Mouse (Mus musculus) brain, embryonic 14.5 days (tissue): ENCODE data around the gene Cacng7.

Source experiments
- CTCF ChIP-seq: fragments of 200-500 bp; IDR thresholded peaks from 2 replicates; pipeline ENCODE4 v1.5.1; 2012; ENCODE audit warnings: inconsistent platforms, mild to moderate bottlenecking, moderate library complexity, borderline replicate concordance; ENCODE audit not compliant: insufficient read depth, insufficient read length; ENCODE audit errors: extremely low read depth
- POLR2A ChIP-seq: fragments of 200-500 bp; IDR thresholded peaks from 2 replicates; pipeline ENCODE4 v1.6.1; 2012; ENCODE audit warnings: mild to moderate bottlenecking, inconsistent platforms, borderline replicate concordance; ENCODE audit not compliant: poor library complexity, insufficient read depth, insufficient read length, severe bottlenecking; ENCODE audit errors: extremely low read depth

DNA sequence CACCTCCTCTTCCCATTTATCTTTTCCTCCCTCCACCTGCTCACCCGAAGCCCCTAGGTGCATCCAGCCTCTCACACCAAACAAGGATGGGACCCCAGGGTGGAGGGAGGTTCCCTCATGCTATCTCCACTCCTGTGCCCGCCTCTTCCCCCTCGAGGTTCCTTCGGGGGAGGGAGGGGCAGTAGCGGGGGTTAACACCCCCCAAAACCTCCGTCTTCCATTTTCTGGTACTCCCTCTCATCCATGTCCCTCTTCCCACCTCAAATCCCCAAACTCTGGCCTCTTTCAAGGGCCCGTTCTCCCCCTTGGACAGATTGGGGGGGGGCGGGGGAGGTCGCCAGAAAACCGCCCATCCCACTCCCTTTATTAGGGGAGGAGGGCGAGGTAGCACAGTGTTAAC is 34.8 kb downstream of the Cacng7 start:
- TF ChIP-seq CTCF, result no peak
- no peak for TF ChIP-seq POLR2A
